Mouse (Mus musculus) neural tube, embryonic 14.5 days (tissue): ENCODE data around the gene Atg4c. TPM values are rescaled to one million over a fixed set of nuclear protein-coding genes. Genes with fewer than 3 reads are reported as not detected.

Experiments
- ATAC-seq: fragments of 200-750 bp; cut with Nextera tagmentation; 2 replicates; pipeline ENCODE4 v1.8.0; 2017; ENCODE audit warnings: low read depth, mild to moderate bottlenecking, moderate TSS enrichment, moderate library complexity
- H3K27ac ChIP-seq: fragments of 300-500 bp; sonication (generic); 2 replicates; pipeline ENCODE4 v1.5.1; 2014; ENCODE audit warnings: low read depth, mild to moderate bottlenecking, control low read depth, low read length, moderate library complexity, mixed read lengths
- H3K27me3 ChIP-seq: fragments of 300-500 bp; sonication (generic); 2 replicates; pipeline ENCODE4 v1.6.1; 2014; ENCODE audit warnings: low read length; ENCODE audit not compliant: control insufficient read depth, insufficient read depth
- H3K36me3 ChIP-seq: fragments of 300-500 bp; sonication (generic); 2 replicates; pipeline ENCODE4 v1.6.1; 2014; ENCODE audit warnings: low read length, mixed read lengths; ENCODE audit not compliant: control insufficient read depth, insufficient read depth
- H3K4me1 ChIP-seq: fragments of 300-500 bp; sonication (generic); 2 replicates; pipeline ENCODE4 v1.6.1; 2014; ENCODE audit warnings: low read length; ENCODE audit not compliant: control insufficient read depth, insufficient read depth
- H3K4me2 ChIP-seq: fragments of 300-500 bp; sonication (generic); 2 replicates; pipeline ENCODE4 v1.6.1; 2014; ENCODE audit warnings: mild to moderate bottlenecking, low read depth, low read length, control low read depth
- H3K4me3 ChIP-seq: fragments of 300-500 bp; sonication (generic); 2 replicates; pipeline ENCODE4 v1.5.1; 2014; ENCODE audit warnings: low read depth, low read length, control low read depth, mixed read lengths
- H3K9ac ChIP-seq: fragments of 300-500 bp; sonication (generic); replicated peaks from 2 replicates; pipeline ENCODE4 v1.6.1; 2014; ENCODE audit warnings: low read depth, mild to moderate bottlenecking, control low read depth, low read length, mixed read lengths
- H3K9me3 ChIP-seq: fragments of 300-500 bp; sonication (generic); 2 replicates; pipeline ENCODE4 v1.6.1; 2016; ENCODE audit warnings: low read length; ENCODE audit not compliant: control insufficient read depth
- WGBS: fragments of 180-500 bp; shearing (Covaris S2); extraction: QIAGEN DNeasy Blood & Tissue Kit; methylation state at CpG from one replicate; pipeline ENCODE4 v1.1.7; 2014; 5-methylcytosine and 5-hydroxymethylcytosine counted together
- polyA plus RNA-seq: library from polyadenylated mRNA; unstranded; fragments of >200 nt; fragmentation: Nextera tagmentation; extraction: Ambion mirVana; gene quantifications from 2 replicates; pipeline ENCODE4 v1.2.1, GENCODE M21; 2014

The Atg4c gene
- polyA plus RNA-seq, 1 experiment from 2014 or later: 21.7 TPM

DNA sequence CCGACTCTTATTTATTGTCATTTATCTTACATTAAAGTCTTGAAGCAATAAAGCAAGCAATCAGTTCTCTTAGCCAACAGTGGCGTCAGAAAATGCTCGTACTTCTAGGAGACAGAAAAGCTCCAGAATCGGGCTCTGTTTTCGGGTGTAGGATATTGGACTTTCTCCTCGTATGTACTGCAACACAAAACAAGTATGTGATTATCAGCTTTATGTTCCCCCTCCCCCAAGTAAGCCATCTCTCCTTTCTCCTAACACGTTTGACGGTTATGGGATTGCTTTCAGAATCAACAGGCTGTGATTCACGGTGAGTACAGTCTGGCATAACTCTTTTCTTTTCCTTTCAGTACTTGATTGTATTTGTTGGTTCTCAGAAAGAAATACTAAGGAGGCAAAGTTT, 30.7 kb upstream of the Atg4c start:
- Histone ChIP-seq H3K4me2 (no peak overlapping the region), H3K4me3 (no peak overlapping the region), H3K9ac (no peak overlapping the region), H3K4me1 (no peaks in the 10 kb centered on the region), H3K9me3 (no peaks in the 10 kb centered on the region), H3K36me3 (no peaks in the 10 kb centered on the region), H3K27ac (no peak overlapping the region), H3K27me3 (peaks cover 6% of the 10 kb centered on the region; the same call in 1 of the 2 replicates)
- 42% methylated on average over 9 of the region's 9 CpGs for WGBS
- no peak for ATAC-seq

DNA sequence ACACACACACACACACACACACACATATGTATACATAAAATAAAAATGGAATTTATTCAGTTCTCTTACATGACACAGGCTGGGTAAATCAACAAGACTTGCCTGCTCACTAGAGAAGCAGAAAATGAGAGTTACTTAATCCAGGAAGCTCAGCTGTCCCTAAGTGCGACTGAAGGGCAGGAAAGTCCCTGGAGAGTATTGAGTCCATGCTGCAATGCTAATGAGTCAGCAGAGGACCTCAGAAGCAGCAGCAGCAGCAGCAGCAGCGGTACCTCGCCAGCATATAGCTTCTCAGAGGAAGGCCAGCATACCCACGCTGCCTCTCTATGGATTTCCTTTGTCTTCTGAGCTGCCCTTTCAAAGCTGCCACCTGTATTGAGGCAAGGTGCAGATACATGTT, 30.2 kb upstream of the Atg4c start:
- ATAC-seq: no peak; the same call in 1 of the 2 replicates
- no peak overlapping the region for H3K27ac ChIP-seq
- H3K36me3 ChIP-seq: no peaks in the 10 kb centered on the region
- peaks cover 6% of the 10 kb centered on the region; the same call in 1 of the 2 replicates for H3K27me3 ChIP-seq
- H3K4me2 ChIP-seq: no peak overlapping the region
- no peak overlapping the region for H3K4me3 ChIP-seq
- WGBS: 28% methylated on average over 4 of the region's 4 CpGs
- no peak overlapping the region for H3K9ac ChIP-seq
- no peaks in the 10 kb centered on the region for H3K9me3 ChIP-seq
- H3K4me1 ChIP-seq: no peaks in the 10 kb centered on the region

- H3K4me3 ChIP-seq: no peak overlapping the region
- H3K4me1 ChIP-seq: no peaks in the 10 kb centered on the region
- no peaks in the 10 kb centered on the region for H3K9me3 ChIP-seq
- 94% methylated on average over 5 of the region's 5 CpGs for WGBS
- H3K27me3 ChIP-seq: no peaks in the 10 kb centered on the region
- H3K4me2 ChIP-seq: no peak overlapping the region
- no peaks in the 10 kb centered on the region for H3K36me3 ChIP-seq
- no peak for ATAC-seq
- no peak overlapping the region for H3K27ac ChIP-seq
- no peak overlapping the region for H3K9ac ChIP-seq
Observed at GRCm38 (mm10) chr4:99168869-99169268, 24.9 kb upstream of the Atg4c start.

DNA sequence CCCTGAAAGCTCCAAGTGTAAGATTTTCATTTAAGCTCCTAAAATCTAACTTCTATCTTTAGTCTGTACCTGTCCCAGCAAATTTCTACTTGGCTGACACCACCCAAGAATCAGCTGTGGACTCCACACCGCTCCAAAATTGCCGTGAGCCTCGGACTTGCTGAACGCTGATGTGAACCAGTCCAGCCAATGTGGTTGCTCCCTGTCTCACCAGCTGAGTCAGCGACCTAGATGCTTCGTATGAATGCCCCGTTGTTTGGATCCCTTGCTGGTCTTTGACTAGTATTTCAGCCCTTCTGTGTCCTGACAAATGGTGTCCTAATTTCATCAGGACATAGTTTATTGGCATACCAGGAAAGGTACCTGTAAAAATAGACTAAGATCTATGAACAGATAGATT, 19.5 kb upstream of the Atg4c start:
- Histone ChIP-seq H3K9me3 (no peaks in the 10 kb centered on the region), H3K27me3 (no peaks in the 10 kb centered on the region), H3K27ac (no peak overlapping the region), H3K4me1 (no peaks in the 10 kb centered on the region), H3K4me3 (no peak overlapping the region), H3K4me2 (no peak overlapping the region), H3K36me3 (no peaks in the 10 kb centered on the region), H3K9ac (no peak overlapping the region)
- no peak for ATAC-seq
- WGBS: 85% methylated on average over 7 of the region's 7 CpGs

DNA sequence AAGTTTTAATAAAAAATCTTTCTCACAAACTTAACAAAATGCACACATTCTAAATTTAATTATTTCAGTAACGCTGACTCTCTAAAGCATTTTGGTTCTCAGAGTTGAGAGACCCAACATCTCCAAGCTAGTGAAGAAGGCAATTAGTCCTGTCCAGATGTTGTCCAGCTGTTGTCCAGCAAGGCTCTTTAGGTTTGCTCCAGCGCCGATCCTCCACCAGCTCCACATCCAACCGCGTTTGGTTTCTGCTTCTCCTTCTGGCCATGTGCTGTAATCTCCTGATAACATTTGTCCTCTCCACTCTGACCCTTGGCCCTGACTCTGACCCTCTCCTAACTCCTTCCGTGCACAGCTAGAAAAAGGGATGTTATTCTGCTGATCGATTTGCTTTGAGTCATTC, 16.9 kb upstream of the Atg4c start:
- Histone ChIP-seq H3K4me1 (no peaks in the 10 kb centered on the region), H3K4me3 (no peak overlapping the region), H3K27ac (no peak overlapping the region), H3K27me3 (no peaks in the 10 kb centered on the region), H3K4me2 (no peak overlapping the region), H3K9ac (no peak overlapping the region), H3K36me3 (no peaks in the 10 kb centered on the region), H3K9me3 (no peaks in the 10 kb centered on the region)
- ATAC-seq: no peak
- WGBS: 86% methylated on average over 7 of the region's 7 CpGs

DNA sequence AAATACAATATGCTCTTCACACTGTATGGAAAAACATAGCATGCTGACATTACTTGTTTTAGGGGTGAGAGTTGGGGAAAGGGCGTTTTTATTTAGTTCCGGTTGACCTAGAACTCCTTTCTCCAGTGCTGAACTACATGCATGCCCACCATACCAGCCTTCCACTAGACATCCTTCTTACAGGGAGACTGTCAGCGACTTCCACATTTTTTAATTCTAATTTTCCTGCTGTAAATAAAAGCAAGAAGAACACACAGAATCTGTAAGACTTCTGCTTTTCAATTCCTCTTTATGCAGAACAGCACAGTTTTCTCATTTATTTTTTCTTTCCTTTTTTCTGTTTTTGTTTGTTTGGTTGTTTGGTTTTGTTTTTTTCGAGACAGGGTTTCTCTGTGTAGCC, 16.5 kb upstream of the Atg4c start:
- no peaks in the 10 kb centered on the region for H3K36me3 ChIP-seq
- 88% methylated on average over 4 of the region's 4 CpGs for WGBS
- H3K27me3 ChIP-seq: no peaks in the 10 kb centered on the region
- ATAC-seq: no peak
- H3K4me2 ChIP-seq: no peak overlapping the region
- no peak overlapping the region for H3K27ac ChIP-seq
- no peak overlapping the region for H3K9ac ChIP-seq
- no peaks in the 10 kb centered on the region for H3K9me3 ChIP-seq
- no peaks in the 10 kb centered on the region for H3K4me1 ChIP-seq
- H3K4me3 ChIP-seq: no peak overlapping the region

- 67% methylated on average over 5 of the region's 5 CpGs for WGBS
- no peak for ATAC-seq
- no peaks in the 10 kb centered on the region for H3K9me3 ChIP-seq
Observed at GRCm38 (mm10) chr4:99178851-99179250, 14.9 kb upstream of the Atg4c start.

DNA sequence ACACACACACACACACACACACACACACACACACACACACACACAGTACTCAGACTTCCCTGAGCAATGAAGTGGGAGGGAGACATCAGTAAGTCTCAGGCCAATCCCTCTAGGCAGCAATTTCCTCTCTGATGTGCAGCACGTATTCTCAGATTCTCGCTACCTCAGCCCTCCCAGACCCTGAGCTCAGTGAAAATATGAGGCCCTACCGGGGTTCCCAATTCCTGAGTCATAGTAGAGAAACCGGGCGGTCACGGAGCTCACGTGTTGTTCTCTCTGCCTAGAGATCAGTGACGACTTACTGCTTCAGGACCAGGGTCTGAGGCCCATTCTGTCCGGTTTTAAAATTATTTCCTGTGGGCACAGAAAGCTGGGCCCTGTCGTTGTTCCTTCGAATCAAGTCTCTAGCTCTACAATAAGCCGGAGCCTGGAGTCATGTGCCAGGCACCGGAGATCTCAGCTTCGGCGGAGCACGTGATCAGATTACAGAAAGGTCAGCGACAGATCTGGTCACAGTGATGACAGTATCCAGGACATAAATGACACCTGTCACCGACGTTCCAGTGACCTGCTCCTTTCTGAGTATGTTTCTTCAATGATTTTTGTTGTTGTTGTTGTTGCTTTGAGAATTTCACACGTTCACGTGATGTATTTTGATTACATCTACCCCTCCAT, 14.2 kb upstream of the Atg4c start:
- no peak for ATAC-seq
- Histone ChIP-seq H3K27ac (no peak overlapping the region), H3K4me3 (no peak overlapping the region), H3K36me3 (no peaks in the 10 kb centered on the region), H3K27me3 (no peaks in the 10 kb centered on the region), H3K4me1 (no peaks in the 10 kb centered on the region), H3K9ac (no peak overlapping the region), H3K4me2 (no peak overlapping the region), H3K9me3 (no peaks in the 10 kb centered on the region)
- 69% methylated on average over 21 of the region's 21 CpGs for WGBS

More at GRCm38 (mm10) chr4:99178851-99179250, 14.9 kb upstream of the Atg4c start:
- Histone ChIP-seq H3K36me3 (no peaks in the 10 kb centered on the region), H3K4me1 (no peaks in the 10 kb centered on the region), H3K27ac (no peak overlapping the region), H3K4me2 (no peak overlapping the region), H3K4me3 (no peak overlapping the region), H3K27me3 (no peaks in the 10 kb centered on the region), H3K9ac (no peak overlapping the region)

GRCm38 (mm10) chr4:99180921-99181320, 12.8 kb upstream of the Atg4c start:
- no peaks in the 10 kb centered on the region for H3K4me1 ChIP-seq
- H3K27ac ChIP-seq: no peak overlapping the region
- no peak overlapping the region for H3K4me3 ChIP-seq
- no peaks in the 10 kb centered on the region for H3K27me3 ChIP-seq
- no peak overlapping the region for H3K9ac ChIP-seq
- no peak overlapping the region for H3K4me2 ChIP-seq
- 85% methylated on average over 5 of the region's 5 CpGs for WGBS
- no peaks in the 10 kb centered on the region for H3K36me3 ChIP-seq
- H3K9me3 ChIP-seq: no peaks in the 10 kb centered on the region
- ATAC-seq: no peak
